Mouse (Mus musculus) gastrocnemius, adult 2 months (tissue): ENCODE measurements around the gene Vmn1r5. TPM values are rescaled to one million over a fixed set of nuclear protein-coding genes. Genes with fewer than 3 reads are reported as not detected.
"Not testable (repeated sequence)": the region's sequence is repeated elsewhere in the genome, so short reads cannot be mapped to it uniquely, and the experiment has no call there.

Experiments
- DNase-seq: peaks from one replicate; pipeline ENCODE4 v3.0.0; 2022
- H3K27ac ChIP-seq: fragments of 200-600 bp; 2 replicates; pipeline ENCODE4 v1.8.1; 2022; ENCODE audit warnings: mild to moderate bottlenecking
- H3K4me3 ChIP-seq: fragments of 200-600 bp; 2 replicates; pipeline ENCODE4 v1.8.1; 2022; ENCODE audit warnings: mild to moderate bottlenecking, moderate library complexity
- CTCF ChIP-seq: fragments of 200-600 bp; IDR thresholded peaks from 2 replicates; pipeline ENCODE4 v1.8.1; 2022; ENCODE audit warnings: antibody characterized with exemption, mild to moderate bottlenecking, moderate library complexity
- intact Hi-C: fragments of 180-260 bp; cut with DNase I; formaldehyde crosslinking; loops from one replicate; pipeline ENCODE4 v1.15.1; 2025
- long read RNA-seq, 2 experiments: library from polyadenylated mRNA; stranded (forward); transcript quantifications; one replicate each; pipeline ENCODE4 v2.0.0; 2021
- total RNA-seq, 2 experiments: library from RNA; stranded (reverse); gene quantifications; 2 replicates each; pipeline ENCODE4 v1.2.3; 2021

Vmn1r5 gene
- total RNA-seq, result not detected
- long read RNA-seq, experiment 1, result 0 reads
- long read RNA-seq, experiment 2, result 0 reads

DNA sequence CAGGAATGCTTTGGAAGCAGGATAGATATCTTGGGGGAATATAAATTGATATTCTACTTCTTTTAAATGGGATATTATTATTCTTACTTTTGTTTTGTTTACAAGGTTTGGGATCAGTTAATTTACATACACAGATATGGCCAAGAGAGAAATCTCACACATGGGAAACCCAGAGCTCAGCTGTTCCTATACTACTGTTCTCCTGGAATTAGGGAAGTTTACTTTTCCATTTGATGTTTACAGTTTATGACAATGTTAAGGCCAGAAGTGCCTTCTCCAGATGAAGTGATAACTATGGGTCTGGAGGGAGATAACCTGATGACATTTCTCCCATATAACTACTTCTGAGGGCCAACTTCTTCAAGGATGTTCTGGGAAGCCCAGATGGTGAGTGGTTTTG is at the start of gene Vmn1r5:
Gene Vmn1r5 (plus strand): TSS at position 301 of the 400 bp plus-strand sequence.
- DNase-seq, result no peak
- no peak within 1 kb of the TSS for H3K4me3 ChIP-seq
- no peak for TF ChIP-seq CTCF
- intact Hi-C loops, result no loop called here
- no peak within 1 kb of the TSS for H3K27ac ChIP-seq

DNA sequence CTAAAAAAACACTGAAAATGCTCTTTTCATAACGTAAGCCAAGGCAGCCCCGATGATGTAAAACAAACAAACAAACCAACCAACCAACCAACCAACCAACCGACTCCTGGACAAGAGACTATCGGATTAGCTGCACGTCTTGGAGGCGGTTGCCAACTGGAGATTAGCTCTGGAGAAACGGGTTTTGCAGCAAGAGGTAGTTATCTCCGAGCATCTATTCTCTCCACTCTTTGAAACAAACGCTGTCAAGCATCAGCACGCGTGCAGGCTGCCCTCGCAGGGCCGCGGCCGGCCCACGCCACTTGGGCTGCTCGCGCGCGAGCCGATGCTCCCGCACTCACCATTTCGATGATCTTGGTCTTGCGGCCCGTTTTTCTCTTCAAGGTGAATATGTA is 46.7 kb upstream of the Vmn1r5 start:
- DNase-seq, result no peak
- TF ChIP-seq CTCF, result no peak
- H3K27ac ChIP-seq, result peak overlapping the region; percentile 95
- H3K4me3 ChIP-seq, result peak overlapping the region; percentile 95
- intact Hi-C loops, result loop anchor here (5.0 to 10.0 kb wide), 2 partner anchors 211 to 781 kb away; partner anchors contain the start of genes Avl9 and Lancl2

DNA sequence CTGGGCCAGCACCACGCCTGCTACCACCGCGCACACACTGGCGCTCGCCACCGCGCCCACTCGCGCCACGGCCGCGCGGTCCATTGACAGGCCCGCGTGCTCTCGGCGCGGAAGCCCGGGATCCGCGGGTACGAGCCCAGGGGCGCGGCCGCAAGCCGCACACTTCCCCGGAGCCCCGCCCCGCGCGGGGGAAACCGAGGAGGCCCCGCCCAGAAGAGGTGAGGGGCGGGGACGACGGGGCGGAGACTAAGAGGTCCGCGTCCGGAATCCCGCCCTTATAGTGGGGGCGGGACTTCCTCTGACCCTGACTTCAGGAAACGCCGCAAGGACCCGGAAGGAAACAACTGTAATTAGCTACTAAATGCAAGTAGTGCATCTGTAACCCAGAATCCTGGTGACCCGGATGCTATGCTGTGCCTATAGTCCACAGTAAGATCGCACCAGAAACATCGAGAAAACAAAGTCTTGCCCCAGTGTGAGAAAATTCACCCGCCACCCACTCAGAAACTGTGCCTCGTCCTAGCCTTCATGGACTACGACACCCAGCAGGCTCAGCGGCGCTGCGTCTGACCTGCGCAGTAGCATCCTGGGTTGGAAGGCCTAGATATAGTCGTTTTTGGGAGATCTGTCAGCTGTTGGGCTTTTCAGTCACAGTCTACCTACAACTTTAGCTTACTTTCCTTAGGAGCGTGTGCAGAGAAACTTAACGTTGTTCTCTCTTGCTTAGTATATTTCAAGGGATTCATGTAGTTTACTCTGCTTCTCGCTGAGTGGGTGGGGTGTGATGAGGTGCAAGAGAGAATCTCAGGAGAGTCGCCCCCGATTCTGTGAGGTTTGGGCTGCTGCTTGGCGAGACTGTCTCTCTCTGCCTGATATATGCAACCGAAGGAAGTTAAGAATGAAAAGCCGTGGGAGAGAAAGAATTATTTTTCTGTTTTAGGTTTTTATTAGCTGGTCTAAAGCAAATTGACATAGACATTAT is 46.1 kb upstream of the Vmn1r5 start, which contains the start of the genes Nt5c3 and Vmn1r4:
Gene Nt5c3 (minus strand): TSS at position 207 of the 982 bp plus-strand sequence.
Gene Vmn1r4 (plus strand): TSS at position 290 of the 982 bp plus-strand sequence.
- peak; percentile 96 for DNase-seq

DNA sequence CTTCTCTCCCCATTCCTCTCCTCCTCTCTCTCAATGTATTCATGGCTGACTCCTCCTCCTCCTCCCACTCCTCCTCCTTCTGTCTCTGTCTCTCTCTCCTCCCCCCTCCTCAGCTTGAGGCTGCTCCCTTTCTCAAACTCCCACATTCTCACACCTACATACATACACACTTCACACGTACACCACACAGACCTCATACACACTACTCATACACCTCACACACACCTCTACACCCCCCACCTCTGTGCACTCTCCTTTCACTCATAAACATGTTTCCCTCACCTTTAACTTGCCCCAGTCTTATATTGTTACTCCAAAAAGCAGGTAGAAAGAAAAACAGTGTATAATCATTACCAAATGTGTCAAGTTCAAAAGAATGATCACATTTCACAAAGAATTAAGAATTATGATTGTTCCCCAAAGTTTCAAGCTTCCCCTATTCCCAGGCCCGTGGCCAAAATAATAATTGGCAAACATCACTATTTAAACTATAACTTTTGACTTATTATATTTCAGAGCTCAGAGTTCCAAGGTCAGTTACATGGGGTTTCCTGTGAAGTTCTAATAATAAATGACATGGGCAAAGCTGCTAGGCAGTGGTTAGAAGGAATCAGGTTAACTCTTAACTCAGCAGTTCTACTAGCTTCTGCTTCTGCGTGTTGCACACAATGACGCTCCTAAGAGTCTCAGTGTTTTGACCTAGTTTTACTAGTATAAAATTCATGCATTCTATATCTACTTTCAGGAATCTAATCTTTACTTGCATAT is 38.2 kb upstream of the Vmn1r5 start:
- TF ChIP-seq CTCF, result no peak
- Histone ChIP-seq H3K27ac (no peak overlapping the region), H3K4me3 (no peak overlapping the region)
- DNase-seq, result no peak
- intact Hi-C loops, result no loop called here

More for the DNA sequence above, 46.1 kb upstream of the Vmn1r5 start, which contains the start of the genes Nt5c3 and Vmn1r4:
- intact Hi-C loops, result loop anchor here (1.0 to 10.0 kb wide), 3 partner anchors 126 to 781 kb away; partner anchors contain the start of genes Avl9 and Lancl2
- TF ChIP-seq CTCF, result no peak
- H3K27ac ChIP-seq, result peak within 1 kb of the TSS; percentile 95
- peak within 1 kb of the TSS; percentile 95 for H3K4me3 ChIP-seq

DNA sequence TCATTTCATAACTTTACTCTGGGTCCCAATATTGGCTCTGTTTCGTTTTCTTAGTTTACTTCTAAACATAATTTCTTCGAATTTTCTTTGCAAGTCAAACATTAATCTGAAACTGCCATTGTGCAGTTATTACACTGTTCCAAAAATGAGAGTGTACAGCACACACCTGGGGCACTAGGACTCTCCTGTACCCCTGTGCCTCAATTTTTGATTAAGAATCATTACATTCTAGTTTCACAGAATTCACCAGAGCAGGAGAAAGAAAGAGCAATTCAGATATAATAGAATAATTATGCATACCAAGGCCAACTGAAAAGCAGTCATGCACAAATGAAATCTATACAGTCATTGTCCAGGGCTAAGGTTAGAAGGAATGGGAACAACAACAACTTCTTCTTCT is 37.6 kb upstream of the Vmn1r5 start:
- Histone ChIP-seq H3K27ac (no peak overlapping the region), H3K4me3 (no peak overlapping the region)
- intact Hi-C loops, result no loop called here
- TF ChIP-seq CTCF, result no peak
- no peak for DNase-seq

DNA sequence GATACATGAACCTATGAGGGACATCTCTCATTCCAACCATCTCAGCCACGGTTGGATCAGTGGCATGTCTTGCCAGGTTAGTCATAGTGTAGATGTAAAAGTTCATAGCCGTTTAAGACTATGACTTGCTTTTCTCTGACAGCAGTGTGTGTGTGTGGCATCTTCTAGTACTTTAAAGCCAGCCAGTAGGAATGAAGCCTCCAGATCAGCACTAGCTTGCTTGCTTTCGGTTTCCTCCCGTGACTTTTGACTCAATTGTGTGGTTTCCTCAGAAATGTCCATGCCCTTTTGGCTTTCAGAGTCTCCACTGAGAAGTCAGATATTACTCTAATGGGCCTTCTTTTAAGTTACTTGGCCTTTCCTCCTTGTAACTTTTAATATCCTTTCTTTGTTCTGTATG is 35.7 kb upstream of the Vmn1r5 start:
- H3K4me3 ChIP-seq, result no peak overlapping the region
- intact Hi-C loops, result no loop called here
- H3K27ac ChIP-seq, result no peak overlapping the region
- no peak for TF ChIP-seq CTCF
- DNase-seq, result no peak

DNA sequence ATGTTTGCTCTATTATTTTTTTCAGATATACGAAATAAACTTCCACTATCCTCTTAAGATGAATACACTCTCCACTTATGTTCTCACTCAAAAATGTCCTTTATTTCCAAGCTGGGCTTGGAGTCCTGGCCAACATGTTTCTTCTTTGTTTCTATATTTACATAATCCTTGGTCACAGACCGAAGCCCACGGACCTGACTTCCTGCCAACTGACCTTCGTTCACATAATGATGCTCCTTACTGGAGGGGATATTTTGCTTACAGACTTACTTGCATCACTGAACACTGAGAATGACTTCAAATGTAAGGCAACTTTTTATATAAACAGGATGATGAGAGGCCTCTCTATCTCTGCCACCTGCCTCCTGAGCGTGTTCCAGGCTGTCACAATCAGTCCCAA is 13.6 kb upstream of the Vmn1r5 start:
- intact Hi-C loops, result no loop called here
- DNase-seq, result no peak

DNA sequence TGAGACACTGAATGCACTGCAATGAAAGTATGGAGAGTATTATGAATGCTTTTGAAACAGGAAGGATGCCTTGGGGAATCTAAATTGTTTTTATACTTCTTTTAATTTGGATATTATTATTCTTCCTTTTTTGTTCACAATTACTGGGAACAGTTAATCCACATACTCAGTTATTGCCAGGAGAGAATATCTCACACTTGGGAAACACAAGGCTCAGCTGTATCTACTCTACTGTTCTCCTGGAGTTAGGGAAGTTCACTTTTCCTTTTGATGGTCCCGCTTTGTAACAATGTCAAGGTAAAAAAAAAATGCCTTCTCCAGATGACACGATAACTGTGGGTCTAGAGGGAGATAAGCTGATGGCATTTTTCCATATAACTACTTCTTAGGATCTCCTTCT is 26.9 kb downstream of the Vmn1r5 start, which contains the start of gene Vmn1r6:
Gene Vmn1r6 (plus strand): TSS at position 301 of the 400 bp plus-strand sequence.
- intact Hi-C loops, result no loop called here
- H3K4me3 ChIP-seq, result no peak within 1 kb of the TSS
- no peak for DNase-seq
- no peak within 1 kb of the TSS for H3K27ac ChIP-seq
- no peak for TF ChIP-seq CTCF

More for the DNA sequence above, 13.6 kb upstream of the Vmn1r5 start:
- no peak overlapping the region for H3K4me3 ChIP-seq
- H3K27ac ChIP-seq, result no peak overlapping the region
- no peak for TF ChIP-seq CTCF

DNA sequence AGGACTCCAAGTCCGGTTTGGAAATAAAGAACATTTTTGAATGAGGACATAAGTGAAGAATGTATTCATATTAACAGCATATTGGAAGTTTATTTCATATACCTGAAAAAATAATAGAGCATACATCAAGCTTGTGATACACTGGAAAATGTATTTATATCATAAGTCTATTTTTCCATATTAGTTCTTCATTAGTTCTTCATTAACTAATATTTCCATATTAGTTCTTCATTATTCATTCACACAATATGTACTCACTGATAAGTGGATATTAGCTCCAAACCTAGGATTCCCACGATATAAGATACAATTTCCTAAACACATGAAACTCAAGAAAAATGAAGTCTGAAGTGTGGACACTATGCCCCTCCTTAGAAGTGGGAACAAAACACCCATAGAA is 55.2 kb downstream of the Vmn1r5 start, which contains the start of gene Vmn1r7:
Gene Vmn1r7 (minus strand): TSS at position 101 of the 400 bp plus-strand sequence.
- intact Hi-C loops, DNase-seq: not testable (repeated sequence)

DNA sequence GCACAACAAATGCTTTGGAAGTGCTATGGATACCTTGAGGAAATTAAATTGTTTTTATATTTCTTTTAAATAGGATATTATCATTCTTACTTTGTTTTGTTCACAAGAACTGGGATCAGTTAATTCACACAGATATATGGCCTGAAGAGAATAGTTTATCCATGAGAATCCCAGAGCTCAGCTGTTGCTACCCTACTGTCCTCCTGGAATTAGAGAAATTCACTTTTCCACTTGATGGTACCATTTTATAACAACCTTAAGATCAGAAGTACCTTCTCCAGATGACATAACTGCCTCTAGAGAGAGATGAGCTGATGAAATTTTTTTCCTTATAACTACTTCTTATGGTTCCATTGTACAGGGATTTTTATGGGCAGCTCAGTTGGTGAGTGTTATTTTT is 61.9 kb downstream of the Vmn1r5 start, which contains the start of gene Vmn1r8:
Gene Vmn1r8 (plus strand): TSS at position 301 of the 400 bp plus-strand sequence.
- no peak within 1 kb of the TSS for H3K4me3 ChIP-seq
- intact Hi-C loops, result no loop called here
- no peak for DNase-seq
- H3K27ac ChIP-seq, result no peak within 1 kb of the TSS
- no peak for TF ChIP-seq CTCF

More for the DNA sequence above, 55.2 kb downstream of the Vmn1r5 start, which contains the start of gene Vmn1r7:
- H3K27ac ChIP-seq, H3K4me3 ChIP-seq: not testable (repeated sequence)

DNA sequence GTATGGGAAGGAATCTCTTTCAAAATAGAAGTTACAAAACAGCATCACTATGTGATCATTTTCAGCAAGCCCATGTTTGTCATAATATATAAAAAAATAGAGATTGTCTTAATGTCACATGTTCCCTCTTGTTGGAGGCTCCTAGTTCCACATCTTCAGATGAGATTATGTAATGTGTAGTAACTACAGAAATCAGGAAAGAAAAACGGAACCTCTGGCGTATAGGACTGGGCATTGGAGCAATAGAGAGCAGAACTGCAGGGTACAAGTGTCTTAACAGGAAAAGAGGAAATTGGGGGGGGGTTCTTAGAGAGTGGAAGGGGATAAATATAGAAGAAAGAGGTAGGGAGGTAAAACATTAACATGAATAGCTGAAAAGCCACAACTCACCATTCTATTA is 64.6 kb downstream of the Vmn1r5 start:
- DNase-seq, result no peak
- intact Hi-C loops, result no loop called here
- Histone ChIP-seq H3K4me3 (no peak overlapping the region), H3K27ac (no peak overlapping the region)
- no peak for TF ChIP-seq CTCF

Other genes starting within 250 kb of the Vmn1r5 start
- 10 to 100 TPM; 20.7 to 26.0 TPM for gene Kbtbd2, start 172.5 kb upstream of the Vmn1r5 start, total RNA-seq
- gene Fkbp9, start 138.2 kb upstream of the Vmn1r5 start, total RNA-seq, result 10 to 100 TPM; 48.9 to 60.2 TPM
- gene Nt5c3, start 46.3 kb upstream of the Vmn1r5 start, total RNA-seq, result 10 to 100 TPM; 45.0 to 52.5 TPM
- not detected for gene Vmn1r4, start 46.3 kb upstream of the Vmn1r5 start, total RNA-seq
- gene Vmn1r6, start 27.0 kb downstream of the Vmn1r5 start, total RNA-seq, result not detected
- not detected for gene Vmn1r7, start 55.1 kb downstream of the Vmn1r5 start, total RNA-seq
- gene Vmn1r8, start 62.0 kb downstream of the Vmn1r5 start, total RNA-seq, result not detected
- not detected for gene Vmn1r9, start 96.5 kb downstream of the Vmn1r5 start, total RNA-seq
- gene Vmn1r10, start 139.2 kb downstream of the Vmn1r5 start, total RNA-seq, result not detected
- not detected for gene Vmn1r11, start 163.2 kb downstream of the Vmn1r5 start, total RNA-seq
- not detected for gene Vmn1r12, start 186.6 kb downstream of the Vmn1r5 start, total RNA-seq
- gene Vmn1r13, start 233.0 kb downstream of the Vmn1r5 start, total RNA-seq, result not detected